Mouse (Mus musculus) ZHBTc4 (cell line): Measurements from ENCODE around the gene Polr3a.
A peak's percentile ranks its signal among the peaks of the same experiment; 100 is the strongest.
"Not testable (repeated sequence)": the region's sequence is repeated elsewhere in the genome, so short reads cannot be mapped to it uniquely, and the experiment has no call there.

ENCODE experiments used
- DNase-seq: peaks from one replicate; pipeline ENCODE4 v3.0.0-alpha.2; 2011; ENCODE audit warnings: low read depth, low spot score

Gene Polr3a

GRCm38 (mm10) chr14:24493256-24493655 lies 6.4 kb upstream of the Polr3a start:
- DNase-seq, result no peak

GRCm38 (mm10) chr14:24491266-24491981 lies 4.6 kb upstream of the Polr3a start:
- DNase-seq, result peak; percentile 49

- peak; percentile 97 for DNase-seq
Measured at GRCm38 (mm10) chr14:24490468-24491265, 3.8 kb upstream of the Polr3a start.

- DNase-seq, result not testable (repeated sequence)
Measured at GRCm38 (mm10) chr14:24489772-24490171, 2.9 kb upstream of the Polr3a start.

GRCm38 (mm10) chr14:24486241-24486767 lies 554 bp downstream of the Polr3a start:
- DNase-seq, result no peak

GRCm38 (mm10) chr14:24468806-24469205 lies 18.1 kb downstream of the Polr3a start:
- DNase-seq, result no peak

- no peak for DNase-seq
Measured at GRCm38 (mm10) chr14:24458191-24458590, 28.7 kb downstream of the Polr3a start.

GRCm38 (mm10) chr14:24443529-24443928 lies 43.3 kb downstream of the Polr3a start:
- not testable (repeated sequence) for DNase-seq
